Mouse (Mus musculus) liver, embryonic 16.5 days (tissue): Measurements from ENCODE around the gene Taar7d. TPM values are rescaled to one million over a fixed set of nuclear protein-coding genes. Genes with fewer than 3 reads are reported as not detected.
"Not testable (repeated sequence)": the region's sequence is repeated elsewhere in the genome, so short reads cannot be mapped to it uniquely, and the experiment has no call there.

Experiments used
- ATAC-seq: fragments of 200-750 bp; cut with Nextera tagmentation; 2 replicates; pipeline ENCODE4 v1.8.0; 2017; ENCODE audit warnings: low read depth, mild to moderate bottlenecking, moderate number of reproducible peaks, moderate library complexity
- H3K27ac ChIP-seq: fragments of 300-500 bp; sonication (generic); 2 replicates; pipeline ENCODE4 v1.5.1; 2014; ENCODE audit warnings: mild to moderate bottlenecking, low read length
- H3K27me3 ChIP-seq: fragments of 300-500 bp; sonication (generic); 2 replicates; pipeline ENCODE4 v1.6.1; 2014; ENCODE audit warnings: low read depth, low read length, mixed read lengths; ENCODE audit not compliant: control insufficient read depth, insufficient read depth
- H3K36me3 ChIP-seq: fragments of 300-500 bp; sonication (generic); 2 replicates; pipeline ENCODE4 v1.6.1; 2014; ENCODE audit warnings: mild to moderate bottlenecking; ENCODE audit not compliant: control insufficient read depth, insufficient read depth
- H3K4me1 ChIP-seq: fragments of 300-500 bp; sonication (generic); 2 replicates; pipeline ENCODE4 v1.6.1; 2014; ENCODE audit warnings: low read depth, low read length, mixed read lengths; ENCODE audit not compliant: control insufficient read depth
- H3K4me2 ChIP-seq: fragments of 300-500 bp; sonication (generic); 2 replicates; pipeline ENCODE4 v1.6.1; 2014; ENCODE audit warnings: low read depth, low read length, mixed read lengths
- H3K4me3 ChIP-seq: fragments of 300-500 bp; sonication (generic); 2 replicates; pipeline ENCODE4 v1.5.1; 2014; ENCODE audit warnings: low read depth, mild to moderate bottlenecking, low read length
- H3K9ac ChIP-seq: fragments of 300-500 bp; sonication (generic); 2 replicates; pipeline ENCODE4 v1.6.1; 2014; ENCODE audit warnings: low read depth, low read length
- H3K9me3 ChIP-seq: fragments of 300-500 bp; sonication (generic); replicated peaks from 2 replicates; pipeline ENCODE4 v1.6.1; 2016; ENCODE audit warnings: low read length; ENCODE audit not compliant: control insufficient read depth
- WGBS: fragments of 180-500 bp; shearing (Covaris S2); extraction: QIAGEN DNeasy Blood & Tissue Kit; methylation state at CpG from one replicate; pipeline ENCODE4 v1.1.7; 2014; ENCODE audit not compliant: insufficient replicate concordance; 5-methylcytosine and 5-hydroxymethylcytosine counted together
- polyA plus RNA-seq: library from polyadenylated mRNA; unstranded; fragments of >200 nt; fragmentation: Nextera tagmentation; extraction: Ambion mirVana; gene quantifications from 2 replicates; pipeline ENCODE4 v1.2.1, GENCODE M21; 2015

Taar7d gene
- polyA plus RNA-seq, 1 experiment from 2014 or later: not detected

DNA sequence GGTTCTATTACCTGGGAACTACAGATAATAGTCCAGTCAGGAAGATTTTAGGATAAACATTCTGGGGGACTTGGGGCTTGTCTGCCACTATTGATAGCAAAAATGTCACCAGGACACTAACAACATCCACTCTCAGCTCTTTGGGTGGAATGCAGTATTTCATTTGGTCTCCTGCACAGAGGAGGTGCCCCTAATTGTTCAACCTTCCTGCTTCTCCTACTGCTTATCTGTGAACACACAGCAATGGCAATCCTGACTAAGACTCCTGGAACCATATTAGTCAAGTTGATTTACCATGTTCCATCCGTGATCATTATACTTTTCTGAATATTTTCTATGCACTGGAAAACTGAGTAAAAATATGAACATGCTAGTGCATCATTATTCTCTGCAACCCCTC lies 18.9 kb upstream of the Taar7d start:
- peak; percentile 39; the same call in 1 of the 2 replicates for ATAC-seq
- Histone ChIP-seq H3K9me3 (no peaks in the 10 kb centered on the region), H3K9ac (no peak overlapping the region), H3K36me3 (no peaks in the 10 kb centered on the region), H3K4me1 (peaks cover 8% of the 10 kb centered on the region), H3K4me3 (no peak overlapping the region), H3K4me2 (no peak overlapping the region), H3K27me3 (no peaks in the 10 kb centered on the region), H3K27ac (no peak overlapping the region)
- WGBS: 45% methylated on average over 1 of the region's 1 CpGs

DNA sequence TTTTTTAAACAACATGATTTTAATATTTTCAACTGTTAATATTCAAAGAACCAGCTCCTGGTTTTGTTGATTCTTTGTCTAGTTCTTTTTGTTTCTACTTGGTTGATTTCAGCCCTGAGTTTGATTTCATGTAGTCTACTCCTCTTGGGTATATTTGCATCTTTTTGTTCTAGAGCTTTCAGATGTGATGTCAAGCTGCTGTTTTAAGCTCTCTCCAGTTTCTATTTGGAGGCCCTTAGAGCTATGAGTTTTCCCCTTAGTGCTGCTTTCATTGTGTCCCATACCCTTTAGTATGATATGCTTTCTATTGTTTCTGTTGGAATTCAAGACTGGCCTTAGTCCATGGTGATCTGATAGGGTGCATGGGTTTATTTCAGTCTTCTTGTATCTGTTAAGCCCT lies 4.3 kb downstream of the Taar7d start:
- Histone ChIP-seq H3K36me3 (no peaks in the 10 kb centered on the region), H3K9me3 (no peaks in the 10 kb centered on the region), H3K4me2 (no peak overlapping the region), H3K4me3 (no peak overlapping the region), H3K27ac (no peak overlapping the region), H3K27me3 (no peaks in the 10 kb centered on the region), H3K4me1 (no peaks in the 10 kb centered on the region), H3K9ac (no peak overlapping the region)
- no peak for ATAC-seq

DNA sequence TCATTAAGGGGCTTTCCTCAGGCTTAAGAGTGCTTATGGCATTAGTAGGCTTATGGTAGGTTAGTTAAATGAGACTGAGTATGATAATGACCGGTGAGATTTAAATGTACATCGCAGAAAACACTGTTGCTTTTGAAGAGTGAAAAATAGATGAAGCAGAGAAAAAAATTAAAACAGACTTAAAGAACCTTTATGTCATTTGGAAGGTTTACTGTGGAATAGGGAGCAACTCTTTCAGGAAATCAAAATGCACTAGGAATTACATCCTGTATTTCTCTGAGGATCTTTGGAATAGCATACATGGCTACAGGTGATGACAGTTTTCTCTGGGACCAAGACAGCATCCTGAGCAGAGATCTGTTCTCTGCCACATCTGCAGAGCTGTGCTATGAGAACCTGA lies 10.3 kb downstream of the Taar7d start, which contains the start of gene Taar7e:
Taar7e (plus strand) TSS at position 301 of the 400 bp plus-strand sequence.
- Histone ChIP-seq H3K4me2 (no peak within 1 kb of the TSS), H3K36me3 (no peaks in the 10 kb centered on the region), H3K27me3 (no peaks in the 10 kb centered on the region), H3K9me3 (no peaks in the 10 kb centered on the region), H3K4me1 (no peaks in the 10 kb centered on the region), H3K27ac (no peak within 1 kb of the TSS), H3K9ac (no peak within 1 kb of the TSS), H3K4me3 (no peak within 1 kb of the TSS)
- WGBS: 75% methylated on average over 2 of the region's 2 CpGs
- no peak for ATAC-seq

DNA sequence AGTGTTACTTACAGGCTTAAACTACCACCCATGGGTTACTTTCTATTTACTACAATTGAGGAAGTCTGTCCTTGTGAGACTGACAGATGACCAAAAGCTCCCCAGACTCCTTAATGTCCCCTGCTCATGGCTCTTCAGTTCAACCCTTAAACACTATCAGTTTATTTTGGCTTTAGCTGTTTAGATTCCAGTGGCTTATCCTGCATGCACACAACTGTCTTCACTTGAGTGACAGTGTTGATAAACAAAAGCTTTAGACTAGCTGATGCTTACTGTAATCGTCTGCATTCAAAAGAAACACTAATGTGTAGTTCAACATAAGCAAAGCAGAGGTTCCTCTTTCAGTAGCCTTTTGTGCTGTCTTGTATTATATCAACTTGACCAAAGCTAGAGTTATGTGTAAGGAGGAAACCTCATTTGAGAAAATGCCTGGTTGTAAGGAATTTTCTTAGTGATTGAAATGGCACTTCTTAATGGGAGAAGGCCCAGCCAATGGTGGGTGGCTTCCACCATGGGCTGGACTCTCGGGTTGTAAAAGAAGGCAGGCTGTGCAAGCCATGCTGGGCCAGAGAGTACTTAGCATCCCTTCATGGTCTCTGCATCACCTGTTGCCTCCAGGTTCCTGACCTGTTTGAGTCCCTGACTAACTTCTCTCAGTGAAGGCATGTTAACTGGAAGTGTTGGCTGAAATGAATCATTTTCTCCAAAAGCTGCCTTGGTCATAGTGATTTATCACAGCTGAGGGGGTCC lies 13.3 kb downstream of the Taar7d start:
- ATAC-seq: peak; percentile 78
- Histone ChIP-seq H3K27ac (no peak overlapping the region), H3K9ac (no peak overlapping the region), H3K9me3 (no peaks in the 10 kb centered on the region), H3K27me3 (no peaks in the 10 kb centered on the region), H3K4me1 (no peaks in the 10 kb centered on the region), H3K36me3 (no peaks in the 10 kb centered on the region), H3K4me3 (no peak overlapping the region), H3K4me2 (no peak overlapping the region)
- 27% methylated on average over 2 of the region's 2 CpGs for WGBS

DNA sequence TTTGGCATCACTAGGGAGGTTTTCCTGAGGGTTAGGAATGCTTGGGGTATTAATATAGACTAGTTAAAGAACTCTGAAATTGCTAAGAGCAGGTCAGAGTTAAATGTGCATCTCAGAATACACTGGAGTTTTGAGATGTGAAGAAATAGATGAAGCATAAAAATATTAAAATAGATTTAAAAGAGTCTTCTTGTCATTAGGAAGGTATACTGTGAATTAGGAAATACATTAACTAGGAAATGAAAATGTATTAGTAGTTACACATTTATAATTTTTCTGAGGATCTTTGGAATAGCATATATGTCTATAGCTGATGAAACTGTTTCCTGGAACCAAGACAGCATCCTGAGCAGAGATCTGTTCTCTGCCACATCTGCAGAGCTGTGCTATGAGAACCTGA lies 22.2 kb downstream of the Taar7d start, which contains the start of gene Taar7f:
Taar7f (plus strand) TSS at position 301 of the 400 bp plus-strand sequence.
- no peak for ATAC-seq
- Histone ChIP-seq H3K9me3 (no peaks in the 10 kb centered on the region), H3K27me3 (no peaks in the 10 kb centered on the region), H3K4me2 (no peak within 1 kb of the TSS), H3K27ac (no peak within 1 kb of the TSS), H3K4me3 (no peak within 1 kb of the TSS), H3K36me3 (no peaks in the 10 kb centered on the region), H3K4me1 (no peaks in the 10 kb centered on the region), H3K9ac (no peak within 1 kb of the TSS)

- no peaks in the 10 kb centered on the region for H3K36me3 ChIP-seq
- ATAC-seq: peak; percentile 71
- no peak overlapping the region for H3K4me3 ChIP-seq
- no peaks in the 10 kb centered on the region for H3K27me3 ChIP-seq
- H3K9me3 ChIP-seq: no peaks in the 10 kb centered on the region
- no peaks in the 10 kb centered on the region for H3K4me1 ChIP-seq
- no peak overlapping the region for H3K4me2 ChIP-seq
- no peak overlapping the region for H3K9ac ChIP-seq
- WGBS: 31% methylated on average over 5 of the region's 5 CpGs
- H3K27ac ChIP-seq: no peak overlapping the region
Measured at GRCm38 (mm10) chr10:24052039-24052438, 25.0 kb downstream of the Taar7d start.

DNA sequence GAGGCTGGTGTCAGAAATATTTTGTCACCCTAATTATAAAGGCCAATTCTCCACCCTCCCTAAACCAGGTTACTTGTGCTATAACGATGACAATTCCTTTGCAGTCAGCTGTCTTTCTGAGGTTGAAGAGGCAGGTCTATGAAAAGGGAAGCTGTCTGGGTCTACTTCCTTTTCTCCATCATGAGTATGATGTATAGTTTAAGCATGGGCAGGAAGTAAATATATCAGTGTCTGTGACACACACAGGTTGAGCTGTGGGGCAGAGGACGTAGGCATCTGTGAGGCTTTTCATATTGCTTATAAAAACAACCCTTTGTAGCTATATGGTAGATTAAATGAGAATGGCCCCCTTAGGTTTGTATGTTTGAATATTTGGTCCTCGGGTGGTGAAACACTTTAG lies 32.0 kb downstream of the Taar7d start:
- Histone ChIP-seq H3K4me1 (no peaks in the 10 kb centered on the region), H3K9me3 (no peaks in the 10 kb centered on the region), H3K27me3 (no peaks in the 10 kb centered on the region), H3K4me2 (no peak overlapping the region), H3K27ac (no peak overlapping the region), H3K36me3 (no peaks in the 10 kb centered on the region), H3K4me3 (no peak overlapping the region), H3K9ac (no peak overlapping the region)
- no peak for ATAC-seq
- 32% methylated on average over 3 of the region's 3 CpGs for WGBS

- ATAC-seq: not testable (repeated sequence)
Measured at GRCm38 (mm10) chr10:24074751-24075150, 47.7 kb downstream of the Taar7d start.

DNA sequence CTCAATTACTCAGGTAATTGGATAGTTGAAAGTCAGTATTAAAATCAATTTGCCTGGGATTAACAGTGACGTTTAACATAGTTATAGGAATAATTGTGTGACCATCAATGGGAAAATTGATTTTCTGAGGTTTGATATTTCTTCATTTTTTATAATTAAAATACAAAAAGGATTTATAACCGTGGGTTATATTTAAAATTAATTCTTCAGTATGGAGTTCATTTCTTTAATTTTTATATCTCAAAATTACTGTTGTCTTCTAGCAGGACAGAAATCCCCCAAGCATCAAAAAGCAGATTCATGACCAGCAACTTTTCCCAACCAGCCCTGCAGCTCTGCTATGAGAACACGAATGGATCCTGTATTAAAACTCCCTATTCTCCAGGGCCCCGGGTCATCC lies 49.2 kb downstream of the Taar7d start, which contains the start of gene Taar8a:
Taar8a (plus strand) TSS at position 301 of the 400 bp plus-strand sequence.
- H3K4me2 ChIP-seq, H3K9me3 ChIP-seq, H3K36me3 ChIP-seq, H3K4me1 ChIP-seq, H3K27me3 ChIP-seq, ATAC-seq, H3K9ac ChIP-seq, H3K27ac ChIP-seq, H3K4me3 ChIP-seq: not testable (repeated sequence)
- WGBS: 57% methylated on average over 2 of the region's 4 CpGs

More at GRCm38 (mm10) chr10:24074751-24075150, 47.7 kb downstream of the Taar7d start:
- not testable (repeated sequence) for H3K4me2 ChIP-seq, H3K27ac ChIP-seq, H3K27me3 ChIP-seq, H3K4me3 ChIP-seq, H3K4me1 ChIP-seq, H3K9me3 ChIP-seq, H3K36me3 ChIP-seq, H3K9ac ChIP-seq
- WGBS: 17% methylated on average over 2 of the region's 2 CpGs
